Mouse (Mus musculus) spleen, postnatal 36 days (tissue): Measurements from ENCODE around the gene Smad3.
A peak's percentile ranks its signal among the peaks of the same experiment; 100 is the strongest.

ENCODE experiments used
- DNase-seq, 2 experiments: peaks; one replicate each; pipeline ENCODE4 v3.0.0; 2022; ENCODE audit warnings: low spot score in 2 of 2, mixed read lengths in 1 of 2

The Smad3 gene

GRCm38 (mm10) chr9:63772452-63772851, 14.7 kb upstream of the Smad3 start:
- DNase-seq = no peak

DNA sequence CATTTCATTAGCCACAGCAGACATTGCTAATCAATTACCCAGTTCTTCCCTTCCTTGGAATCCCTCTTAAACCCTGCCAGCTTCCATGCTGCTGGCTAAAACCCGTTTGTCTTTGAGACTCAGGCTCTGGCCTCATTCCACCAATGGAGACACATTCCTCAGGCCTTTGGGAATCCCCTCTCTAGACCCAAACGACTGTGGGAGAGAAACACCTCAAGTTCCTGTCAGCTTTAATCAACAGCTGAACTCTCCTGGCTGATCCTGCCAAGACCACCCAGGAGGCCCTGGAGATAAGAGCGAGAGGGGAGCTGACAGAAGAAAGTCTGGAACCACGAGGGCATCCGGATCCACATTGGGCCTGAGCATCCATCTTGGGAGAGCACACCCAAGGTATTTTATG, 13.9 kb upstream of the Smad3 start:
- no peak for DNase-seq

GRCm38 (mm10) chr9:63761367-63762094, 3.7 kb upstream of the Smad3 start:
- no peak for DNase-seq

DNA sequence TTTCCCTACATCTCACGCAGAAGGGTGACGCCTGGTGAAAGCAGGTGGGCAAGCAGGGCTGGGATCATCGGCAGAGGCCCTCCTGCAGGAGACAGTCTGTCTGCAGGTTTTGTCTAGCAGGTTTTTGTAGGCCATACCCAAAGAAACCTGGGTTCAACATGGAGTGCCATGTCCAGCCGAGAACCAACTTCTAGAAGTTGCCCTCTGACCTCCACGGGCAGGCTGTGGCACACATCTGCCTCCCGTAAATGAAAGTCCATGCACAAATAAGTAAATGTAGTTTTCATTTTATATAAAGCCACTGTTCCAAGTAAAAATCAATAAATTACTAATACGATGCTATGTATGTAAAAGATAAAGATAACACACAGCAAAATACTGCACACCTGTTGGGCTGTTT, 3.0 kb upstream of the Smad3 start:
- DNase-seq = no peak

DNA sequence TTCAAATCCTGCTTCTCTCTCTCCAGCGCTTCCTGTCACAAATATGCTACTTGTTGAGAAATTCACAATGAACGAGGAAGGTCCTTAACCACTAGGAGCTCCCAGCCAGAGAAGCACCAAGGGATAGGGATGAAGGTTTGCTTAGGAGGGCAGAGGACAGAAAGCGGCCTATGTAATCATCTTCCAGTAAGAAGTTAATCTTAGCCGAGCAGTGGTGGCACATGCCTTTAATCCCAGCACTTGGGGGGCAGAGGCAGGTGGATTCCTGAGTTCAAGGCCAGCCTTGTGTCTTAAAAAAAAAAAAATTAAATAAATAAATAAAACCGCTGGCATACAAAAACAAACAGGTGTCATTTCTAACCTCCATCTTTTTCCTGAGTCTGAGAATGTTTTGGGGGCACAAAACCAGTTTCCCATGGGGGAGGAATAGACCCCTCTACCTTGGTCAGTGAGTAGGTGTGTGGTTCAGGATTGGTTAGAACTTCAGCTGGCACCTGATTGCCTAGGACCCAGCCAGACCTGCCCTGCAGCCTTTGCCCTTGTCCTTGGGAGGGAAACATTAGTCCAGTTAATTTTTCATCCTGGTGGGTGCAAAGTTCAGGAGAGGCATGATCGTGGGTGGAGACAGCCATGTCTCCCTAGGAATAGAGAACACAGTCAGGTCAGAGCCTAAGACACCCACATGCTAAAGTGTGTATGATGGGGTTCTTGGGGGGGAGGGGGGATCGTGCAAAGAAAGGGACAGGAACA, 2.4 kb upstream of the Smad3 start:
- DNase-seq = no peak

DNA sequence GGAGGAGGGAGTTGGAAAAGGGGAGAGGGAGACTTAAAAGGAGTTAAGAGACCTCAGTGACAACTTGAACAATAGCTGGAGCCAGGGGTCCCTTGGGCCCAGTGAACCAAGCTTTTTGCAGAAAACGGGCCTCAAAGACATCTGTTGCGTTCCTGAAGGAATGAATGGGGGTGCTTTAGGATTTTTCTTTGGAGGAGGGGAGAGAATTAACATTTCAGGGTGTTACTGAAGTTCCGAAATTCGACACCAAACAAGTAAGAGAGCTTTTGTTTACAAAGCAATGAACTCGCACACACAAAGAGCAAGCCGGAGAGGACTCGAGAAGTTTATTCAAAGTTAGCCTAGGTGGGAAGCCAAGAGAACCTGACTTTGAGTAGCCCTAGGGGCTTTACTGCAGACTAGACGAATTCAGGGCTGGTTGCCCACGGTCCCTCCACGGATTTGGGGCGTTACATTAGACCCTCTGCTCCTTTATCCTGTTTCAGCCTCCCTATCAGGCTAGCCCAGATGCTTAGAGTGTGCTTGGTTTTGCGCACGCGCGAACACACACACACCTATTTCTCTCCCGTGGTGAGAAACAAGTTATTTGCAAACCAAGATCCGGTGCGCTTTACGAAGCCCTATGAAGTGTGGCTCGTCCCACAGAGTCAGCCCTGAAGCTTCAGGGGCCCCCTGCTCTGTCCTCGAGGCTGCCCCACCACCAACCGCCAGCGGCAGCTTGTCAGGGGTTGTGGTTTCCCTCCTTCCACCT, 1.0 kb upstream of the Smad3 start:
- DNase-seq = peak; percentile 82 to 87

DNA sequence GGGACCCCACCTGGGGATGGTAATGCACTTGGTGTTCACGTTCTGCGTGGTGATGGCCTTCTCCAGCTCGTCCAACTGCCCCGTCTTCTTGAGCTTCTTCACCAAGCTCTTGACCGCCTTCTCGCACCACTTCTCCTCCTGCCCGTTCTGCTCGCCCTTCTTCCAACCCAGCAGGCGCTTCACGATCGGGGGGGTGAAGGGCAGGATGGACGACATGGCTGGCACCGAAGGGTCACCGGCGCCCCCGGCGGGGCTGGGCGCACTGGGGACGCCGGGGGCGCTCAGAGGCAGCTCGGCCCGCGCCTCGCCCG, 377 bp downstream of the Smad3 start:
- DNase-seq = no peak

DNA sequence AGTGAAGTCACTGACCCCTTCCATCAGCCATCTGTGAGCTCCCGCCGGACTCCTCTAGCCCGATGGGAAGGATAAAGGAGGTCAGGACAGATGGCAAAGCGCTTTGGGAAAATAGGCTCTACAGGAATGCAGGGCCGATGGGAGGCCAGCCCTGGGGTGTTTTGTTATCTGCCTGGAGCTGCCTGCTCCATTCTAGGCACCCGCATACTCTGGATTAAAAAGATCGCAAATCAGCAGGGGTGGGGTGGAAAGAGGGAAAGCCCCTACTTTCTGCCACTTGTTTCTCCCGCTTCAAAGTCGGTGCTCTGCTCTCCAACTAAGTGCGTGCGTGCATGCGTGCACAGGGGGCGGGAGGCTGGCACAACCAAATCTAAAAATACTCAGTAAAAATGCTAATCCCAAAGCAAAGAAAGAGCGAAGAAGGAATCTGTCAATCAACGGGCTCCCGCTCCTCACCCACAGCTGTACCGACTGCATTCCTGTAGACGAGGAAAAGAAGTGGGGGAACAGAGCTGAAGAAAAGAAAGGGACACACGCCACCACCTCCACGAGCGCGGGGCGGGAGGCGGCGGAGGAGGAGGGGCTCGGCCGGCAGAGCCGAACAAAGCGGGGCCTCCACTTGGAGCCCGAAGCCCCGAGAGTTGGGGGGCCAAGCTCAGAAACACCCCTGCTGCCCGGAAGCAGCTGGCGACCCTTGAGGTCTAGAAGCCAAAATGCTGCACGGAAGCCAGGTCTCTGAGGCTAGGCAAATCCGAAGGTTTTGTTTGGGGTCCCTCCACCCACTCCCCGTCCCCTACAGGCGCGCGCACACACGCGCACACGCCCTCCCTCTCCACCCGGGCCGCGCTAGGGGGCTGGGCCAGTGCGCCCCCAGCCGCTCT, 973 bp downstream of the Smad3 start:
- DNase-seq = no peak

- DNase-seq = no peak
These were observed 1.9 kb downstream of the Smad3 start for GRCm38 (mm10) chr9:63755671-63756543.

DNA sequence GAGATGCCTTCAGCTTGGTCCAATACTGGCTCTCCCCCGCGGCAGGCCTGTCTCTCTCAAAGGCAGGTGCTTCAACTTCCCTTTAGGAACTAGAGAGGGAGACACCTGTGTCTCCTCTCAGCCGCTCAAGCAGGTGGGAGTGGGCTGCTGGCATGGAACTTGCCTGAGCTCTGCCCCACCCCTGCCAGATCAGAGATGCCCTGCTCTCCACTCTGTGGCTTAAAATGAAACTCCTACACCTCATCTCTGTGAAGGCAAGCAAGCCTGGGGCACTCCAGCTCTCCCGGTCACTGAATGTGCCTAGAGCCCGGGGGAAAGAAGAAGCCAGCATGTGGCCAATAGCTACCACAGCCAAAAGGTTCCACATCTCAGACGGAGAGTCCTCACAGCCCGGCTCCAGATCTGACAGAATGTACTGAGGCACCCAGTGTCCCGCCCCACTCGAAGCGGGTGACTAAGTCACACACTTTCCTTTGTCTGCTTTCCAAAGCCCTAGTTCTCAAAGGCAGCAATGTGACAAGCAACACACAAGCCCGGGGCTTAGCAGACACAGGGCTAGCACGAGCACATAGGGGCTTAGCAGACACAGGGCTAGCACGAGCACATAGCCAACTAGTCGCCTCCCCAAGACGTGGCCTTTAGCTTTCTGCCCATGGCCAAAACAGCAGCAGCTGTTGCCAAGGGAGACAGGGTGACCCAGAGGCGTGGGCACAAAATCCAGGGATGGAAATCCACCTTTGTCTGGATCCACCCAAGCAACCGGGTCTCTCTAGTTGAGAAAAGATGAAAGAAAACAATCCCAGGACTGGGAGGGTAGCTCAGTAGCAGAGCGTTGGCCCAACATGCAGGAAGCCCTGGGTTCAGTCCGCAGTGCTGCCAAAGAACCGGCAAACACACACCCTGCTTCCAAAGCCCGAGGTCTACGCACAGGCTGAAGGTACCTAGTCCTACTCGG, 3.0 kb downstream of the Smad3 start:
- no peak for DNase-seq

- DNase-seq = no peak
These were observed 3.8 kb downstream of the Smad3 start for GRCm38 (mm10) chr9:63754039-63754438.

DNA sequence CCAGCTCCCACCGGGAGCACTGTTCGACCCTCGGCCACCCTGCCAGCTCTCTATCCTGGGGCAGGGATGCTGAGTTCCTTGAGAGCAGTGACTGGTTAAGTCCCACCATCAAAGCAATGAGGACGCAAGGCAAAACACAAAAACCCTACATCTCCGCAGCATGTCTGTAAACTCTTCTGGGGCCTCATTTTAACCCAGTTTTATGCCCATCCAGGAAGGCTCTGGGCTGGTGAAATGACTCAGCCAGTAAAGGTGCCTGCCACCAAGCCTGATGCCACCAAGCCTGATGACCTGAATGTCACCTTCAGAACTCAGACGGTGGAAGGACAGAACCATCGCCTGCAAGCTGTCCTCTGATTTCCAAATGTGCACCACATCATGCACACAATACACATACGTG, 4.4 kb downstream of the Smad3 start:
- no peak for DNase-seq

DNA sequence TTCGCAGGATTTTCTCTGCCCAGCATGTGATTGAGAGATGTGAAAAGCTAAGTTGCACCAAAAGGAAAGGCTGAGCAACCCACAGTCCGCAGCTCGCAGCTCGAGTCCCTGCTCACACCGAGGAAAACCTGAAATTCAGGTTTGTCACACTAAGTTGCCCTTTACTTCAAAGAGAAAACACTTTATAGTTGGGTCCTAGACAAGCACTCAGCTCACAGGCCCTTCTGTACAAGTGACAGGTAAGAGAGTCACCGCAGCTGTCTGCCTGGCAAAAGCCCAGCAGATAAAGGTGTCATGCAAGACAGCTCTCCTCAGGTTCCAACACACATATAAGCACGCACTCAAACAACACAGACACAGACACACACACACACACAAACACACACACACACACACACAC, 5.2 kb downstream of the Smad3 start:
- no peak for DNase-seq

- DNase-seq = no peak
These were observed 6.5 kb downstream of the Smad3 start for GRCm38 (mm10) chr9:63751325-63751724.

DNA sequence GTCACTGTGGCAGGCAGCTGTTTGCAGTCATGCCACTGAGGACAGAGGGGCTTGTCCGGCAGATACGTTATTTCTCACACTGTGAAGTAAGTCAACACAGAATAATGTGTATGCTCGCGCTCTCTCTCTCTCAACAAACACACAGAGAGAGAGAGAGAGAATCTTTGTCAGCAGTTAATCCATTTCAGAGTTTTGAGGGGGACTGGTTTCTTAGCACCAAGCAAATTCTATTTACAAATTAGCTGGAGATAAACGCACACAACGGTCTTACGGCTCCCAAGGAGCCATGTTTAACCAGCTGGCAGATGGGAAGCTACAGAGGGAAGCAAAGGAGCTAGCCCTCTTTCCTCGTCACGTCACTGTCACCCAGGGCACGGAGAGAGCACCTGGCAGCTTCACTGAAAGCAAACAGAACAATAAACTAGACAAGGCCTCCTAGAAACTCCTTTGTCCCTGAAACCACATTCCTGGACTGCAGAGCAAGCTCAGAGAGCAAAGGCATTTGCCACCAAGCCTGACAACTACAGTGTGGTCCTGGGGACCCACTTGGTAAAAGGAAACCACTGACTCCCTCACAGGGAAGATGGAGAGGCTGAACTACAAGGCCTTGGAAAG, 7.3 kb downstream of the Smad3 start:
- no peak for DNase-seq

DNA sequence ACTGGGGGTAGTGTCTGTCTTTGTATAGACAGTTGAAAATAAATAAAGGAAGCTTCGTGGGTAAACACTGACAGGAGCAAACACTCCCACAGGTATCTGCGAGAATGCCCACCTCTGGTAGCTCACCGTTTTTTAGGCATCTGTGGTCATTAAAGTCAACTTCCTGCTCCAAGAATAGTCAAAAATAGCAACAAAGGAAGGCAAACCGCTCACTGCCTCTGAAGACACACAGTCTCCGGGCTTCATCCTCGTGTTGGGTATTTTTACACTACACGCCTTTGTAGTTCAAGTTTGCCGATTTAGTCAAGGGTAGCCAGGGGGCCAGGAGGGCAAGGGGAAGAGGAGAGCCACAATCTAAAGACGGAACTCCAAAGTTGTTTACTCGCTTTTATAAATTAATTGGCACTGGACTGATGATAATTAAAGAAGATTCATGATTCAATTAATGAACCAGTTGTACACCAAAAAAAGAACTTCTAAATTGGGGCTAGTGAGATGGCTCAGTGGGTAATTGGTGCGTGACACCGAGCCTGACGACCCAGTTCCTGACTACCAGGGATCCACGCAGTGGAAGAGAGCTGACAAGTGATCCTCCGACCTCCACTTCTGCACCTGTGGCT, 8.4 kb downstream of the Smad3 start:
- DNase-seq = no peak

GRCm38 (mm10) chr9:63747645-63748295, 10.0 kb downstream of the Smad3 start:
- DNase-seq = no peak

- no peak for DNase-seq
These were observed 10.8 kb downstream of the Smad3 start for GRCm38 (mm10) chr9:63746980-63747379.
